Comparison of ENCODE assay signal across 10 mouse cellular contexts in genomic region chr10:93375771-93376170, GRCm38 (mm10).
DNase-seq lines count a peak whose midpoint lies in the region; ATAC-seq and TF ChIP-seq lines count a peak whose summit lies in the region.
"Had no signal": no experiment of that assay in that cellular context is flagged by ENCODE, and none has a peak within 500 bp of the region (broad histone marks: within the 10 kb centered on the region; RNA-seq: fewer than 3 reads in every experiment).

No protein-coding gene starts in this region.

- H3K4me1 ChIP-seq in heart, embryonic 12.5 days (replicated peaks), result peaks cover 21% of the 10 kb centered on the region
- peaks cover 11% of the 10 kb centered on the region for H3K4me1 ChIP-seq in lung, adult 2 months (ENCODE audit: control insufficient read depth, insufficient read depth, low read length)
- H3K4me1 ChIP-seq in embryonic facial prominence, embryonic 12.5 days, result peaks cover 10% of the 10 kb centered on the region; the same call in 1 of the 2 replicates
- H3K4me1 ChIP-seq in limb, embryonic 13.5 days, result peaks cover 8% of the 10 kb centered on the region; the same call in 1 of the 2 replicates

- TF ChIP-seq CTCF in lung, adult 2 months (IDR thresholded peaks at IDR 0.05; ENCODE audit: insufficient read depth, low read length), result no peak

- H3K9ac ChIP-seq in heart, embryonic 12.5 days, result no peak overlapping the region
- no peak overlapping the region for H3K9ac ChIP-seq in embryonic facial prominence, embryonic 12.5 days
- no peak overlapping the region for H3K9ac ChIP-seq in limb, embryonic 13.5 days

- H3K27ac ChIP-seq in heart, embryonic 12.5 days (ENCODE audit: poor library complexity, severe bottlenecking), result peak overlapping the region; percentile 59
- H3K27ac ChIP-seq in embryonic facial prominence, embryonic 12.5 days, result peak overlapping the region; percentile 57; the same call in 1 of the 2 replicates
- 0 out of 2 replicates have a peak overlapping the region, but pooled peaks have one; percentile 11 for H3K27ac ChIP-seq in limb, embryonic 13.5 days
- H3K27ac ChIP-seq: left cerebral cortex, adult 2 months had no signal

- no peak overlapping the region for H3K4me2 ChIP-seq in heart, embryonic 12.5 days
- H3K4me2 ChIP-seq in embryonic facial prominence, embryonic 12.5 days (replicated peaks), result no peak overlapping the region
- H3K4me2 ChIP-seq in limb, embryonic 13.5 days (replicated peaks), result no peak overlapping the region

- no peak overlapping the region for H3K4me3 ChIP-seq in heart, embryonic 12.5 days
- H3K4me3 ChIP-seq in lung, adult 2 months (replicated peaks; ENCODE audit: extremely low read depth, low read depth, low read length), result no peak overlapping the region
- no peak overlapping the region for H3K4me3 ChIP-seq in embryonic facial prominence, embryonic 12.5 days
- H3K4me3 ChIP-seq in limb, embryonic 13.5 days, result no peak overlapping the region
- H3K4me3 ChIP-seq: left cerebral cortex, adult 2 months had no signal

- H3K9me3 ChIP-seq in heart, embryonic 12.5 days (replicated peaks), result peaks cover 3% of the 10 kb centered on the region; the same call in 1 of the 2 replicates
- H3K9me3 ChIP-seq in embryonic facial prominence, embryonic 12.5 days, result no peaks in the 10 kb centered on the region
- H3K9me3 ChIP-seq in limb, embryonic 13.5 days, result no peaks in the 10 kb centered on the region

- ATAC-seq in heart, embryonic 12.5 days (ENCODE audit: insufficient number of reproducible peaks, low FRiP score), result no peak
- ATAC-seq in embryonic facial prominence, embryonic 12.5 days (ENCODE audit: insufficient number of reproducible peaks, insufficient read depth, low FRiP score, low TSS enrichment), result no peak
- no peak for ATAC-seq in limb, embryonic 13.5 days (ENCODE audit: low FRiP score, low read depth)
- no peak for ATAC-seq in CD4-positive, CD25-positive, alpha-beta regulatory T cell, adult 4 months

- DNase-seq in heart, postnatal 10 days, result no peak
- peak; percentile 12 for DNase-seq in lung, adult 2 months
- no peak for DNase-seq in lung, adult 18-20 months
- DNase-seq in cerebellum, postnatal 25 days, result no peak

- no peaks in the 10 kb centered on the region for H3K27me3 ChIP-seq in heart, embryonic 12.5 days (replicated peaks)
- no peaks in the 10 kb centered on the region for H3K27me3 ChIP-seq in embryonic facial prominence, embryonic 12.5 days
- no peaks in the 10 kb centered on the region for H3K27me3 ChIP-seq in limb, embryonic 13.5 days
- H3K27me3 ChIP-seq: Patski had no signal

- no peak for TF ChIP-seq POLR2A in lung, adult 2 months (IDR thresholded peaks at IDR 0.05; ENCODE audit: borderline replicate concordance, extremely low read depth, low read depth, low read length)

- no peaks in the 10 kb centered on the region for H3K36me3 ChIP-seq in heart, embryonic 12.5 days
- no peaks in the 10 kb centered on the region for H3K36me3 ChIP-seq in embryonic facial prominence, embryonic 12.5 days
- no peaks in the 10 kb centered on the region for H3K36me3 ChIP-seq in limb, embryonic 13.5 days

- intact Hi-C loops in heart, postnatal 10 days (cut with DNase I), result loop anchor here (1.0 to 2.0 kb wide), 2 partner anchors 39 to 43 kb away; no protein-coding TSS in a partner anchor

- 68% methylated on average over 4 of the region's 4 CpGs for whole genome bisulfite sequencing in heart, embryonic 12.5 days
- WGBS in lung, adult 2 months, result 48% methylated on average over 4 of the region's 4 CpGs
- 69% methylated on average over 4 of the region's 4 CpGs for WGBS in embryonic facial prominence, embryonic 12.5 days
- WGBS in limb, embryonic 13.5 days, result 79% methylated on average over 4 of the region's 4 CpGs
